Mouse (Mus musculus): ENCODE results near the gene 1600014C23Rik. TPM values are rescaled to one million over a fixed set of nuclear protein-coding genes. Genes with fewer than 3 reads are reported as not detected.
A peak's percentile ranks its signal among the peaks of the same experiment; 100 is the strongest.

Gene 1600014C23Rik
- polyA plus RNA-seq, 1 experiment from 2014 or later: not detected

DNA sequence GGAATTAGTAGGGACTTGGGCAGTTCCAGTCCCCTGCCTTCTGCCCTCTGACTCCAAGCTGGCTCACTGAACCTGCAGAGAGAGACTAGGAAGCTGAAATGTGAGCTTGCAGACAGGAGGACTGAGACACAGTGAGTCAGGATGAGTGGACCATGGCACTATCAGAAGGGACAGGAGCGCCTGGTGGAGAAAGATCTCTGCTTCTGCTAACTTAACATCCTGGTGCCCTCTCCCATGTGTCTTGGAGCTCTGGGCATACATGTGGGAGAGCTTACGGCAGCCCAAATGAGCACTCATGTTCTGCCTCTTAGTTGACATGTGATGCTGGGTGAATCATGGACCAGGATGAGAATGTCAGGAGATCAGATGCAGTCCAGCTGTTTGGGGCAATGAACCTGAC, 12.0 kb upstream of the 1600014C23Rik start:
- no peaks in the 10 kb centered on the region for H3K36me3 ChIP-seq (ENCODE audit: inconsistent target)
- no peaks in the 10 kb centered on the region for H3K79me2 ChIP-seq (ENCODE audit: inconsistent target)
- WGBS (ENCODE audit: missing documents): 93% methylated on average over 2 of the region's 2 CpGs
- no peak overlapping the region for H3K4me3 ChIP-seq (ENCODE audit: inconsistent target)
- no peak overlapping the region for H3K27ac ChIP-seq

GRCm38 (mm10) chr17:45742371-45743147, 8.9 kb upstream of the 1600014C23Rik start:
- Histone ChIP-seq H3K27ac (0 out of 2 replicates have a peak overlapping the region, but pooled peaks have one; percentile 7), H3K4me3 (ENCODE audit: inconsistent target) (no peak overlapping the region)

DNA sequence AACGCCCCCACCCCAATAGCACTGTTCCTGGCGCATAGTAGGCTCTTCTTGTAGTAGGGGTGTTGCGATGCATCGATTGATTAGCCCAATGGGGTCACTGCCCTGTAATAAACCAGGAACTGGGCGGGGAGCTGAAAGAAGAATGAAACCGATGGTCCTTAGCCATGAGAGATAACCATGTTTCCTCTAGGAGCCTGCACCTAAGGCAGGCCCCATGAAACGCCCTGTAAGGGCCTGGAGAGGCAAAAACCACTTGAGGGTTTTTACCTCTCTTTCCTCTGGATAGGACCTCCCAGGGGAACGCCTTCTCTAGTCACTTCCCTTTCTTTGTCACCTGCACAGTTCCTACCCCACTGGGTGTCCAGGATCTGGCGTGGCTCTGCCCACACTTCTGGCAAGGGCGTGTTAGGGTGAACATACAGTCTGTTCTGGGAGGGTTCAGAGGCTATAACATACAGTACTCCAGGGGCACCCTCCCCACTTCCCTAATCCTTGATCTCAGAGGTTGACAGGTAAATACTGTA, 3.5 kb upstream of the 1600014C23Rik start:
- no peaks in the 10 kb centered on the region for H3K36me3 ChIP-seq (ENCODE audit: inconsistent target)
- 29% methylated on average over 10 of the region's 10 CpGs for WGBS (ENCODE audit: missing documents)
- no peaks in the 10 kb centered on the region for H3K79me2 ChIP-seq (ENCODE audit: inconsistent target)
- H3K4me3 ChIP-seq (ENCODE audit: inconsistent target): peak overlapping the region; percentile 14; the same call in 1 of the 2 replicates
- peak overlapping the region; percentile 17; the same call in 1 of the 2 replicates for H3K27ac ChIP-seq

More at GRCm38 (mm10) chr17:45742371-45743147, 8.9 kb upstream of the 1600014C23Rik start:
- WGBS (ENCODE audit: missing documents): 62% methylated on average over 13 of the region's 13 CpGs
- no peaks in the 10 kb centered on the region for H3K79me2 ChIP-seq (ENCODE audit: inconsistent target)
- no peaks in the 10 kb centered on the region for H3K36me3 ChIP-seq (ENCODE audit: inconsistent target)

DNA sequence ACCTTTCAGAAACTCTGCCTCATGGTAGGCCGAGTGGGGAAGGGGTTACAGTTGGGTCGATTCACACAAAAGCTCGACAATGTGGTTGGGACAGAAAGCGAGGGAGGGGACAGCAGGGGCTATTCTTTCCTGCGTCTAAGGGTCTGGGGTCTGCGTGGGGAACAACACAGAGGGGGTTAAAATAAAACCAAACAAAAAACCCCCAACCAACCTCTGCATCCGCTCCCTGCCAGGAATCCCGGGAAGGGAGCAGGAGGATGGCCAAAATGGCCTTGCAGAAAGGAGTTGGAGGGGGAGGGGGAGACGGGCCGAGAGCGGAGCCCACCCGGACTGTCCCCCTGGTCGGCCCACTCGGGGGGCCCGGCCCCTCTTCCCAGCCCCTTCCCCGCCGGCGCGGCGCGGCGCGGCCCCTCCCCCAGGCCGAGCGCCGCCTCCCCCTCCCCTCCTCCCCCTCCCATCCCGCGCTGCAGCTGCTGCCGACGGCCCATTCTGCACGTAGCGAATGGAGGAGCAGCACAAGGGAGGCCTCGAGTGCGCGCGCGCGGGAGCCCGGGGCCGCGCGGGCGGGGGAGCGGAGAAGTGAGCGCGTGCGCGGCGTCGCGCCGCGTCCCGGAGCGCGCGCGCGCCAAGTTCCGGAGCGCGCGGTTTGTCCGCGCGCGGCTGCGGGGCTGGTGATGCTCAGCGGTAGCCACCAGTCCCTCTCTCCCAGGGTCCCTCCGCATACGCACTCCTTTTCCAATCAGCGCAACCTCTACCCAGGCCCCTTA, 2.9 kb upstream of the 1600014C23Rik start:
- no peaks in the 10 kb centered on the region for H3K79me2 ChIP-seq (ENCODE audit: inconsistent target)
- H3K36me3 ChIP-seq (ENCODE audit: inconsistent target): no peaks in the 10 kb centered on the region
- H3K27ac ChIP-seq: peak overlapping the region; percentile 76
- H3K4me3 ChIP-seq (ENCODE audit: inconsistent target): peak overlapping the region; percentile 28
- 3% methylated on average over 43 of the region's 72 CpGs for WGBS (ENCODE audit: missing documents)

- no peaks in the 10 kb centered on the region for H3K36me3 ChIP-seq (ENCODE audit: inconsistent target)
- peak overlapping the region; percentile 76 for H3K27ac ChIP-seq
- H3K4me3 ChIP-seq (ENCODE audit: inconsistent target): peak overlapping the region; percentile 28
- no peaks in the 10 kb centered on the region for H3K79me2 ChIP-seq (ENCODE audit: inconsistent target)
- 10% methylated on average over 10 of the region's 10 CpGs for WGBS (ENCODE audit: missing documents)
These were observed 2.0 kb upstream of the 1600014C23Rik start for GRCm38 (mm10) chr17:45735382-45736310.

GRCm38 (mm10) chr17:45734881-45735280, 1.2 kb upstream of the 1600014C23Rik start:
- 98% methylated on average over 4 of the region's 4 CpGs for WGBS (ENCODE audit: missing documents)
- peak overlapping the region; percentile 76 for H3K27ac ChIP-seq
- no peak overlapping the region for H3K4me3 ChIP-seq (ENCODE audit: inconsistent target)
- H3K36me3 ChIP-seq (ENCODE audit: inconsistent target): no peaks in the 10 kb centered on the region
- no peaks in the 10 kb centered on the region for H3K79me2 ChIP-seq (ENCODE audit: inconsistent target)

GRCm38 (mm10) chr17:45734333-45734732, 689 bp upstream of the 1600014C23Rik start:
- no peak overlapping the region for H3K4me3 ChIP-seq (ENCODE audit: inconsistent target)
- no peaks in the 10 kb centered on the region for H3K36me3 ChIP-seq (ENCODE audit: inconsistent target)
- peak overlapping the region; percentile 76 for H3K27ac ChIP-seq
- 74% methylated on average over 2 of the region's 3 CpGs for WGBS (ENCODE audit: missing documents)
- no peaks in the 10 kb centered on the region for H3K79me2 ChIP-seq (ENCODE audit: inconsistent target)

- 84% methylated on average over 18 of the region's 19 CpGs for WGBS (ENCODE audit: missing documents)
- H3K79me2 ChIP-seq (ENCODE audit: inconsistent target): no peaks in the 10 kb centered on the region
- no peak overlapping the region for H3K4me3 ChIP-seq (ENCODE audit: inconsistent target)
- no peaks in the 10 kb centered on the region for H3K36me3 ChIP-seq (ENCODE audit: inconsistent target)
- H3K27ac ChIP-seq: no peak overlapping the region
These were observed 458 bp downstream of the 1600014C23Rik start for GRCm38 (mm10) chr17:45733038-45733734.

DNA sequence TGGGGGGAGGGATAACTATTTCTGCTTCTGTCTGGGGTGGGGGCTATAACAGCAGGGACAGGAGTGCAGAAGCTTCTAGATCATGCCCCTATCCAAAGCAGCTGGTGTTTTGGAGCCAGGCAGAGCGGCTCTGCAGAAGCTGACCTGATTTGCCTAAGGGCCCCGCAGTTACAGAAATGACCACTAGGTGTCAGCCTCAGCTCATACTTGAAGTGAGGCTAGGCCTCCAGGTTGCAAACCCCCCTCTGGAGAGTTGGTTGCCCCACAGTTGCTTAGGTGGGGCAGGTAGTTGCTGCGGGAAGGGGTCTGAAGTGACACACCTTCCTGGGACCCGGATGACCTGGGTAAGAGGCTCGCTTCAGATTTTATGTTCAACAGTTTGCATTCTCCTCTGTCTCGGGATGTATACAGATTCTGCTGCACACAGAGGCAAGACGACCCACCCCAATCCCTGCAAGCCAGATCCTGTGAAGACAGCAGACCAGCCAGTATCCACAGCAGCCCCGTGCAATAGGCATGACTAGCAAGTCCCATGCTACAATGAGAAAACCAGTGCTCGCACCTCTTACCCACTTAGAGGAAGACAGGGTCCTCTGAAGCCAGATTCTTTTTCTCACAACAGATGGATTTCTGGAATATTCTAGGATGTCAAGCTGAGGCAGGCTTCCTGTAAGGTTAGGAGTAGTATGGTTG, 2.3 kb downstream of the 1600014C23Rik start:
- H3K4me3 ChIP-seq (ENCODE audit: inconsistent target): no peak overlapping the region
- 39% methylated on average over 9 of the region's 9 CpGs for WGBS (ENCODE audit: missing documents)
- no peak overlapping the region for H3K27ac ChIP-seq
- no peaks in the 10 kb centered on the region for H3K36me3 ChIP-seq (ENCODE audit: inconsistent target)
- no peaks in the 10 kb centered on the region for H3K79me2 ChIP-seq (ENCODE audit: inconsistent target)

DNA sequence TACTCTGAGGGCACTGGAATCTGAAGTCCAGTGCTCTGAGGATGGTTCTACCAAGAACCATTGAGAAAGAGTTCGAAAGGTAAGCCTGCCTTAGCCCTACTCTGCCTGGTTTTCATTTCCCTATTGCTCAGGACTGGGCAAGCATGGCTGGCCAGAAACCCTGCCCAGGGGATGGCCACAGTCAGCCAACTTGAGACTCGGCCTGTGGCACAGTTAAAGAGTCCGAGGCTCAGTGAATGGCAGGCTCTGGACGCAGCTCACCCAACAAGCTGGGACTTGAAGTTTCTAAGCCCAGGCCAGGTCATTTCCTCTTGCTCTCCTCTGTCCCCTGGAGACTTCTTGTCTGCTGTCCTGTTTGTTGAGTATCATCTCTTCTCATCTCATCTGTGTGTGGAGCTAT, 2.9 kb downstream of the 1600014C23Rik start:
- WGBS (ENCODE audit: missing documents): 94% methylated on average over 4 of the region's 4 CpGs
- H3K4me3 ChIP-seq (ENCODE audit: inconsistent target): no peak overlapping the region
- H3K36me3 ChIP-seq (ENCODE audit: inconsistent target): no peaks in the 10 kb centered on the region
- no peak overlapping the region for H3K27ac ChIP-seq
- H3K79me2 ChIP-seq (ENCODE audit: inconsistent target): no peaks in the 10 kb centered on the region

DNA sequence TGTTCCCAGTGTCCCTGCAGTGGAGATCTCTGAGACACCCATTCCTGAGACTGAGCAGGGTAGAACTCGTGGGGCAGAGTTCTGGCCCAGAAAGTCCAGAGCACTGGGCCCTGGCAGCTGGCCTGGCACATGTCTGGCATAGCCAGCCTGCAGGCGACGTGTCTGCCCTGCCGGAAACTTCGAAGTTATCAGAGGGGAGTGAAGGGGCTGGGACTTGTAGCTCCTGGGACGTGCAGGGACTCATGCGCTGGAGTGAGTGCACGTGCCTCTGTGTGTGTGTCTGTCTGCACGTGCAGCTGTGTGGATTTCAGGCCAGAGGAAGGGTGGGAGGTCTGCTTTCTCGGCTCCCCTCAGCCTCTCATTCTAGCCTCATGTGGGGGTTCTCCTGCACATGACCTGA, 4.3 kb downstream of the 1600014C23Rik start:
- H3K79me2 ChIP-seq (ENCODE audit: inconsistent target): no peaks in the 10 kb centered on the region
- no peaks in the 10 kb centered on the region for H3K36me3 ChIP-seq (ENCODE audit: inconsistent target)
- 90% methylated on average over 10 of the region's 10 CpGs for WGBS (ENCODE audit: missing documents)
- no peak overlapping the region for H3K27ac ChIP-seq
- no peak overlapping the region for H3K4me3 ChIP-seq (ENCODE audit: inconsistent target)

DNA sequence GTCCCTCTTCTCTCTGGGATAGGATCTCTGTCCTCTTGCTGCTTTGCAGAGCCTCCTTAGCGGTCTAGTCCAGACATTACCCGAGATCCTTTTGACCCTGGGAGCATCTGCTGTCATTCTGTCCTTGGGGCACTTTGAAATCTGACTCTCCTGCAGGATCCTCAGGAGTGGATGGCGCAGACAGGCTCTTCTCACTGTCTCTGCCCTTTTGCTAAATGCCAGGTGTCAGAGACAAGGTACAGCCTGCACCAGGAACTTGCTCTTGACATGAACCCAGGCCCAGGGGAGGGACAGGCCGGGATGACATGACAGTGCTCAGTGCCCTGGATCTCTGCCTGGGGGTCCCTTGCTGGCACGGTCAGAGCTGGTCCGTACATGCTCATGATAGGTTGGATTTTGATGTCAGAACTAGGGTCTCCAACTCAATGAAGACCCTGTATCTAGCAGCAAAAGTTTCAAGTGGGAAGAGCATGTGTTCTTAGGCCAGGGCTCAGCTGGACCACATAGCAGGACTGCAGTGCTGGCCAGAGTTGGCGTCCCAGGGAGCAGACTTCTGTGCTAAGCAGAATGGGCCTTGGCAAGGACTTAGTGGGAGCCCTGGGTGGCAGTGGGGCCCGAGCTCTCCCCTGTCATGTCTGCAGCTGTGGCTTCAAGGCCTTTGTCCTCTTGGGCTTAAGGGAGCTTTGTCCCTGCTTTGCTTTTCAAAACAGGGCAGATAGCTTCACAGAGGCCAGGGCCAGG, 5.5 kb downstream of the 1600014C23Rik start:
- Histone ChIP-seq H3K79me2 (ENCODE audit: inconsistent target) (no peaks in the 10 kb centered on the region), H3K36me3 (ENCODE audit: inconsistent target) (no peaks in the 10 kb centered on the region), H3K27ac (no peak overlapping the region), H3K4me3 (ENCODE audit: inconsistent target) (no peak overlapping the region)
- 96% methylated on average over 8 of the region's 8 CpGs for WGBS (ENCODE audit: missing documents)

- H3K36me3 ChIP-seq (ENCODE audit: inconsistent target): no peaks in the 10 kb centered on the region
- 100% methylated on average over 1 of the region's 2 CpGs for WGBS (ENCODE audit: missing documents)
- no peak overlapping the region for H3K27ac ChIP-seq
- no peaks in the 10 kb centered on the region for H3K79me2 ChIP-seq (ENCODE audit: inconsistent target)
- no peak overlapping the region for H3K4me3 ChIP-seq (ENCODE audit: inconsistent target)
These were observed 6.2 kb downstream of the 1600014C23Rik start for GRCm38 (mm10) chr17:45727481-45727880.
